Mouse (Mus musculus) kidney, adult 9 months (tissue): ENCODE measurements at regions not wholly inside any gene's neighbourhood (a gene's known extent, or its start where the extent isn't known, plus 50 kb on each side); places are given as distances from the start of the nearest gene placed in this dataset.

Source experiments
- DNase-seq: peaks from one replicate; pipeline ENCODE4 v3.0.0; 2022

- no peak for DNase-seq
Measured at GRCm38 (mm10) chr3:70384235-70384634, 376.8 kb downstream of the Otol1 start.

- no peak for DNase-seq
Measured at GRCm38 (mm10) chr3:70385961-70386360, 378.5 kb downstream of the Otol1 start.

DNA sequence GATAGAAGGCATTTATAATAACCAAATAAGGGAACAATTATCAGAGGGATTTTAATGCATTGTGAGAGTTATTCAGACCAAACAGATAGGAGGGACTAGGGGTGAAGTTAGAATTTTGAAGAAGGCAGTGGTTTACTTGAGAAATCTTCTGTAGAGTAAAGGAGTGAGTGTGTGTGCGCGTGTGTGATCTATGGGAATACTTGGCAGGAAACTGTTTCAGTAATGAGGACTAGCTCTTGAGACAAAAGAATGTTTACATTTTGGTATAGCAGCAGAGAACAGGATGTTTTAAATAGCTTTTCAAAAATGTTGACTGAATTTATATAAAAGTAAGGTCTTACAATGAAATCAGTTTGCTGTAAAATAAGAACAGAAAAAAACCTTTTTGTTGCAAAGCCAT, 393.8 kb downstream of the Otol1 start:
- no peak for DNase-seq

DNA sequence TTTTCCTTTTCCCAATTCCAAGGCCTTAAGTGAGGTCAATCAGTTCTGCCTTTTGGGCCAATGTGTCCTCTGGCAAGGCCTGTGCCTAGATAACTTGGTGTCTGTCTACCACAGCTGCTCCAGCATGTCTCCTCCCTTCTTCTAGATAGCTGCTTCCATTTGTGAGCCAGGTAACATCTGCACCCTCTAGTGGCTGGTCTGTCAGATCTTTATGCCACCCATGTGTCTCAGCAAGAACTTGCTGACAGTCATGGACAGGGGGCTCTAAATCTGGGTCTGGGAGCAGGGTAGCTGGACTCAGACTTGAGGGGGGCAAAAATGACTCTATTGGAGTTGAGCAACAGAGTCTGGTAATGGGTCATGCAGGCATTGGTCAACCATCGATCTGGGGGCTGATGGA, 399.2 kb downstream of the Otol1 start:
- peak; percentile 2 for DNase-seq

DNA sequence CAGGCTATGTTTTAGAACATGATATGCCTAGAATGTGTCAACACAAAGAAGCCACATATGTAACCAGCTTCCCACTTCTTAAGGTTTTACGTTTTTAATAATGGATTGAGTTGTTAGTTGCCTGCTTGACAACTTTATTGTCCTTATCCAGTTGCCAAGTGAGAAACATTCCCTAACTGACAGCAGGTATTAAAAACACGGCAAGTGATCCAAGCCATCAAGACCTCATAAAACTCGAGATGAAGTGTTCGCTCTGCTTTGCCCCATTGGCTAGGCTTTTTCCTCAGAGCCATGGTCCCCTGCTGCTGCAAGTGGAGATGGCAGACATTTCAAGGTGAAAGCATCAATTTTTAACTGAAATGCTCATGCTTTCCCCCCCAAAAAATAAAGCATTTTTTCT, 410.9 kb downstream of the Otol1 start:
- DNase-seq: no peak

GRCm38 (mm10) chr3:70422016-70422415, 414.6 kb downstream of the Otol1 start:
- DNase-seq: no peak

DNA sequence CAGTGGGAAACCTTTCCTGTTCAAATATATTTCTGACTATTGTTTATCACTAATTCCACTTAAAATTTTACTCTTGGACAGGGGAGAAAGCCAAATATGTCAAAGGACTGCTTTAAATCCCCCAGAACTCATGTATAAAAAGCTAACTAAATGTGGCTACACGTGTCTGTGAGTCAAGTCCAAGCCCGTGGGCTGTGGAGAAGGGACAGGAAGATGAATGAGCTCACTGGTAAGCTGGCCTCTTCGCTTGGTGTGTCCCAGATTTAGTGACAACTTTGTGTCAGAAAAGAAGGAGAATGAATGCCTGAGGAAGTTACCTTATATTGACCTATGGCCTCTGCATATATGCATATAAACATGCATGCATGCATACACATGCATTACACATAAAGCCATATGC, 415.3 kb downstream of the Otol1 start:
- DNase-seq: no peak

GRCm38 (mm10) chr3:70436671-70437070, 429.3 kb downstream of the Otol1 start:
- DNase-seq: no peak

- DNase-seq: no peak
Measured at GRCm38 (mm10) chr3:70457181-70457847, 449.9 kb downstream of the Otol1 start.

DNA sequence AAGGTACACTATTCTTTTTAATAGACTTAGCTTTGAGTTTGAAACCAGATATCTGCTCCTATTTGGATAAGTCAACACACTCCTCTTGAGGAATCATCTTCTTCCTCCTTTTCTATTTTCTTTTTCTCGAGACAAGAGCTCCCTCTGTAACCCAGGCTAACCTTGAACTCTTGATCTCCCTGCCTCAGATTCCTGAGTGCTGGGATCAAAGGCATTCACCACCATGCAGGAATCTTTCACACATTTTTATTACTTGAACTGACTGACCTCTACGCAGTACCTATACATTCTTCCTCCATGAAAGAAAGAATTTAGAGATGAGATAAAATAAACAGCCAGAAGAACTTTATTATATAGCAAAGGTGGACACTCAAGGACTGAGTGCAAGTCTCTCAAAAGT, 453.4 kb downstream of the Otol1 start:
- DNase-seq: no peak

- DNase-seq: no peak
Measured at GRCm38 (mm10) chr3:70463221-70463620, 455.8 kb downstream of the Otol1 start.

DNA sequence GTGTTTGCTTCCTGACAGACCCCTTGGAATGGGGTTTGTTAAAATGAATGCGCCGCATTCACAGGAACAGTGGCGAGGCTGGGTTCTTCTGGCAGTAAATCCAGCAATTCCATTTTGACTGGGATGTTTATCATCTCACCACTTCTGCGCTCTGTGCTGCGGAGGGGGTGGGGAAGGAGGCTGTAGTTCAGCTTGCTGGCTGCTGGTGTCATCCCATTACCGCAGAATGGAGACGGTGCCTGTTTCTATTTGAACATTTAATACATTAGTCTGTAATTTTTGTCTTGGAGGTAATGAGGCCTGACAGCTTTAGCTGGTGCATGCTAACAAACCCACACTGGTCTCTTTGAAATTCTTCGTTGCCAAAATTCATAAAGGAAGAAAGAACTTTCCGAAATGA, 475.1 kb downstream of the Otol1 start:
- DNase-seq: peak; percentile 7

- no peak for DNase-seq
Measured at GRCm38 (mm10) chr3:70483066-70483743, 475.8 kb downstream of the Otol1 start.

DNA sequence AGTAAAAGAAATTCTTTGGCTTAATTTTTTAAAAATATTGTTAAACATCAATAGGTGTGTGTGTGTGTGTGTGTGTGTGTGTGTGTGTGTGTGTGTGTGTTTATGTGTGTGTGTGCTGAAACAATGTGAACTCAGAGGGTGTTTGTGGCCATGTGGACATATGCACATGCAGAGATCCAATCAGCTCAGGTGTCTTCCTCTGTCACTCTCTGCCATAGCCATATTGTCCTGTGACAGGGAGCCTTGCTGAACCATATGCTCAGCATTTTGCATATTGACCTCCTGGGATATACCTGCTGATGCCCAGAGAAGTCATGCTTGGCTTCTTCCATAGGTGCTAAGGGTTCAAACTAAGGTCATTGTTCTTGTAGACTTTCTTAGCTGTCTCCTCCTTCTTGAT, 489.0 kb downstream of the Otol1 start:
- no peak for DNase-seq

GRCm38 (mm10) chr3:70500245-70500858, 492.9 kb downstream of the Otol1 start:
- no peak for DNase-seq

- DNase-seq: no peak
Measured at GRCm38 (mm10) chr3:70500991-70501961, 493.9 kb downstream of the Otol1 start.

DNA sequence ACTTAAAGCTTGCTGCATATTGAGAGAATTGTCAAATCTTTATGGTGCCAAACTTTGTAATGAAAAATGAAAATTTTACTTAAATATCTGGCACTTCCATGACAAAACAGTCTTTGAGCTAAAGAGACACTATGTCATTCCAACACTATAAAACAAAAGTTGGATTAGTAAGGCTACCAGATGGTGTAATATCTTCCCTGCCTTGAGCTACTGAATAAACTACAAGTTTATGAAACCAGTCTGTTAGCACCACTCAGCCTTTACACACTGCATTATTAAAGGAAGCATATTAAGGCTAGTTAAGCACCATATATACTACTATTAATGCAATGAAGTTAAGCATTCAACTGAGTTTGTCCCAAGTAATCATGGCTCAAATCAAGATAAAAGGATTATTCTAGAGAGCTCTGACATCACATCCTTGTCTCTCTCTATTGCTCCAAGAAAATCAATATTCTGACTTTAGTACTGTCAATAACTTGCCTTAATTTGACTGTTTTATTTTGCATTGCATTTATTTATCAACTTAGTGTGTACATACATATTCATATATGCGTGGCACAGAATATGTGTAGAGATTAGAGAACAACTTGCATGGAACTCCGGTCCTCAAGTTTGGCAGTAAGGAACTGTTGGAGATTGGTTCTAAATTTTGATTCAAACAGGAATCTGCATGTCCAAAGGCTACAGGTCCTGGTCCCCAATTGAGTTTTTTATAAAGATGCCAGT, 526.3 kb downstream of the Otol1 start:
- no peak for DNase-seq

DNA sequence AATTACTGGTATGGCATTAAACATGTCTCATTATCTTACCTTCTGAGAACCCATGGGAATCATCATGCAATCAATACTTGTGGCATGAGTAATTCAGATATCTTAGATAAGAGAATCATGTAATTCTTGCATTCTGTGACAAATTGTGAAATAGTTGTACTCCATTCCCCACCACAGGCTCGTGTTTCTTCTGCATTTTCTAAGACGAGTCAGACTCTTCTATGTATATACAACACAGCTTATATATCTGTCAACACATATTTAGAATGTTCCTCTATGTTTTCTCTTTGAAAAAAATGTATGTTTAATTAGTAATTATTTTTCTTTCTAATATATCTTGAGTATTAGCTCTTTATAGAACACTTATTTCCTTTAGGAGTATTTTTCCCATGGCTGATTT, 527.7 kb downstream of the Otol1 start:
- DNase-seq: no peak

GRCm38 (mm10) chr3:70543911-70544310, 536.5 kb downstream of the Otol1 start:
- no peak for DNase-seq

DNA sequence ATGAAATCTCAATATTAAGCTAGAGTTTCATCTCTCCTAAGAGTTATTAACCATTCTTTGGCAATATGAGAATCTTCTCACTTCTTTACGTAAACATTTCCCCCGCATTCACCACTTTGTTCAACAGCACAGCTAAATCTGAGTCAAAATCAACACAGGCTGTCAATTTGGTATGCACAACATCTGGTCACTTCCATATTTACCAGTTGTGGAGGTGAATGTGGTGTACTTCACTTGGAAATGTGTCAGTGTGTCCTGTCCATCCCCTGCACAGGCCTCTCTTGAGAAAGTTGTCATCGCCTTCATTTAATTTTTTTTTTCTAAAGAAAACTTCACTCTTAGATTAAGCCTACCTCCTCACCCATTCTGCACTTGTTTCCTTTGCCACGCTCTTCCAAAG, 550.4 kb downstream of the Otol1 start:
- no peak for DNase-seq

DNA sequence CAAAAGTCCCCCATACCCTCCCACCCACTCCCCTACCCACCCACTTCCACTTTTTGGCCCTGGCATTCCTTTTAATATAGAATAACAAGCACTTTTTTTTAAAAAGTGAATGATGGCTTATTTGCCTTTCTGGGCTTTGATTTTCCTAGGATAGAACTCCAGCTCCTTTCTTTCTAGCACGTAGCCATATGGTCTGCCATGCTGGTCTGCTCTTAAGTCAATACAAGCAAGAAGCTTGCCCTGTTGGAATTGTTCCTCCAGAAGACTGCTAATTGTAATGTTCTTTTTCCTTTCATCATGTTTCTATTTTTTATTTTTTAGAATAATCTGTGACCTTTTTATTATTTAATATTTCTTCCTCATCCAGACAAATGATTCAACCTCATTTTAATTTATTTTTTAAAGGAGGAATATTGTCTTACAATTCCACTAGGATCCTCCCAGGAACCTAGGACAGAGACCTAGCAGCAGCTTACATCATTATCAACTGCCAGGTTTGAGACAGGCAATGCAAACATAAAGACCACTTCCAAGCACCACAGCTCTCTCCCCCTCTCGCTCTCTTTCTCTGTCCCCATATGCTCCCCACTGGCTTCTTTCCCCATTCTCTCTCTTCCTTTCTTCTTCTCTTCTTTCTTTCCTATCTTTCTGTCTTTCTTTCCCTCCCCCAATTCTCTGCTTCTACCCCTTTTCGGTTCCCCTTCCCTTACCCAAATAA, 558.9 kb downstream of the Otol1 start:
- DNase-seq: no peak

- DNase-seq: no peak
Measured at GRCm38 (mm10) chr3:70594785-70595184, 587.4 kb downstream of the Otol1 start.
